ENCODE assay signal across 10 mouse cellular contexts in the genomic region with DNA sequence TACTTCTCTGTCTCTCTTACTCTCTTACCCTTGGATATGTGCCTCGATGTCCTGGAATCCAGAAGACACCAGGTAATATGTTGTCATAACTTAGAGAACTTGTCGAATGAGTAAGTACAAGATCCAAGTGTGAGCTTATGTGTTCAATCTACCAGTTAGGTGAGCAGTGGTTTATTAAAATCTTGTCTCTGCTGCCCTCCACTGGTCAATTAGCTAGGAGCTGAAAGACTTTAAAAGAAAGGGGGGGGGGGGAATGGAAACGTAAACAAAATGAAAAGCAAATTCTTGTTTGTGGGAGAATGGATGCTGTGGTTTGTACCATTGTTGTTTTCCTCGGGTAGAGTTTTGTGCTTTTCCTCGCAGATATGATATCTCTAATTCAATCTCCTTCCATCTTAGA. TPM values are rescaled to one million over a fixed set of nuclear protein-coding genes. Genes with fewer than 3 reads are reported as not detected.
DNase-seq lines count a peak whose midpoint lies in the region; ATAC-seq and TF ChIP-seq lines count a peak whose summit lies in the region.
"Had no signal": no experiment of that assay in that cellular context is flagged by ENCODE, and none has a peak within 500 bp of the region (broad histone marks: within the 10 kb centered on the region; RNA-seq: fewer than 3 reads in every experiment).

No protein-coding gene starts in this region.

- H3K27ac ChIP-seq in kidney, embryonic 16.5 days (ENCODE audit: low read length) = no peak overlapping the region
- H3K27ac ChIP-seq: lung, embryonic 15.5 days had no signal

- CTCF ChIA-PET in Patski (lab: Charles Lee) = interaction anchor here (0.9 to 2.4 kb wide), 7 partner anchors 11 to 352 kb away, joined by 3 to 16 read pairs (median 4); no protein-coding TSS in a partner anchor

- POLR2A ChIA-PET in Patski (lab: Charles Lee) = no interaction called here

- ATAC-seq in kidney, embryonic 16.5 days (ENCODE audit: low FRiP score, low TSS enrichment) = no peak
- no peak for ATAC-seq in Patski
- ATAC-seq in megakaryocyte-erythroid progenitor cell, adult 5-6 weeks (replicated peaks; ENCODE audit: low FRiP score, low TSS enrichment, poor library complexity, severe bottlenecking) = no peak

- in situ Hi-C loops in Patski (cut with MboI; ENCODE audit: low pct_unique_long_range_greater_than_20kb) = no loop called here

- no peaks in the 10 kb centered on the region for H3K36me3 ChIP-seq in kidney, embryonic 16.5 days (ENCODE audit: insufficient read depth, low read length)
- H3K36me3 ChIP-seq: lung, embryonic 15.5 days had no signal

- H3K9ac ChIP-seq in kidney, embryonic 16.5 days (replicated peaks; ENCODE audit: low read length) = no peak overlapping the region
- H3K9ac ChIP-seq: lung, embryonic 15.5 days had no signal

- H3K4me3 ChIP-seq in kidney, embryonic 16.5 days (ENCODE audit: low read length) = no peak overlapping the region
- H3K4me3 ChIP-seq: erythroblast, embryonic 14.5 days; lung, embryonic 15.5 days had no signal

- DNase-seq in kidney, adult 8-10 months = peak; percentile 10 to 51
- DNase-seq in A20 (ENCODE audit: low read depth, low spot score) (peak; percentile 57), Patski (ENCODE audit: low read depth, low spot score) (no peak)
- DNase-seq in cerebellum, postnatal 36 days = peak; percentile 23 to 60
- DNase-seq in kidney, postnatal 4 days = peak; percentile 61 to 67
- DNase-seq in right cerebral cortex, postnatal 4 days = peak; percentile 59

- TF ChIP-seq CTCF in Patski (IDR thresholded peaks at IDR 0.05) = peak; percentile 17

- H3K4me2 ChIP-seq in kidney, embryonic 16.5 days (replicated peaks; ENCODE audit: low read depth, low read length) = no peak overlapping the region
- H3K4me2 ChIP-seq: lung, embryonic 15.5 days had no signal

- H3K27me3 ChIP-seq in kidney, embryonic 16.5 days (ENCODE audit: insufficient read depth, low read length) = no peaks in the 10 kb centered on the region
- no peaks in the 10 kb centered on the region for H3K27me3 ChIP-seq in Patski
- H3K27me3 ChIP-seq: lung, embryonic 15.5 days had no signal

- WGBS in kidney, embryonic 16.5 days = 32% methylated on average over 5 of the region's 5 CpGs

- H3K9me3 ChIP-seq in kidney, embryonic 16.5 days (ENCODE audit: low read length) = no peaks in the 10 kb centered on the region
- H3K9me3 ChIP-seq: lung, embryonic 15.5 days had no signal

- H3K4me1 ChIP-seq in kidney, embryonic 16.5 days (ENCODE audit: insufficient read depth, low read length) = no peaks in the 10 kb centered on the region
- H3K4me1 ChIP-seq: lung, embryonic 15.5 days had no signal

RNA-seq across cellular contexts. Expression of gene Musk, which starts 32.4 kb away (rescaled TPM):
- polyA plus RNA-seq in kidney, embryonic 16.5 days (2015; fragmentation: Nextera tagmentation; extraction: Ambion mirVana) = 0.17 and 0.31 TPM in 2 replicates
- not detected for polyA plus RNA-seq in Patski (2021)
- total RNA-seq in megakaryocyte-erythroid progenitor cell, adult 5-6 weeks (2014; fragmentation: Nextera tagmentation) = not detected in 2 replicates
- not detected in 2 replicates for total RNA-seq in megakaryocyte-erythroid progenitor cell, adult 5-6 weeks (2017)
- polyA plus RNA-seq: erythroblast, embryonic 14.5 days had no signal

RNA-seq across cellular contexts. Expression of gene Svep1, which starts 46.8 kb away (rescaled TPM):
- 3.1 and 3.6 TPM in 2 replicates for polyA plus RNA-seq in kidney, embryonic 16.5 days (2015; fragmentation: Nextera tagmentation; extraction: Ambion mirVana)
- polyA plus RNA-seq in Patski (2021) = 1.6 TPM
- total RNA-seq in megakaryocyte-erythroid progenitor cell, adult 5-6 weeks (2014; fragmentation: Nextera tagmentation) = not detected in 2 replicates
- total RNA-seq in megakaryocyte-erythroid progenitor cell, adult 5-6 weeks (2017) = not detected in 2 replicates
